Mouse (Mus musculus): ENCODE data around the gene Baiap2. TPM values are rescaled to one million over a fixed set of nuclear protein-coding genes. Genes with fewer than 3 reads are reported as not detected.

The Baiap2 gene
- polyA plus RNA-seq, 1 experiment from 2014 or later: 36.5 TPM

DNA sequence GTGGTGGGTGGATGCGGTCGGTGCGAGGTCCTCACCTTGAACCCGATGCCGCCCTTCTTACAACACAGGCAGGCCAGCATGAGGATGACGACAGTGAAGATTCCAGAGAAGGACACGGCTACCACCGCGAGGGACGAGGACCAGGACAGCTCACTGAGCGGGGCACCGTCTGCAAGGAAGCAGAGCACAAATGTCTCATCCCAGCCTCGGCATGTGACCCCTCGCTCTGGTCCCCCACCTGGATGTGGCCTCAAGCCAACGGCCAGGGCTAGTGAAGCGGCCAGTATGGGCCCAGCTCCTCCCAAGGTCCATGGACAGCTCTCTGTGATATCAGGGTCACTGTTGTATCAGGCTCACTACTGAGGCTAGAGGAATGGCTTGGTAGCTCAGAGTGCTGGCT is 78.8 kb downstream of the Baiap2 start:
- no peak for ATAC-seq
- no peak overlapping the region for H3K4me3 ChIP-seq (replicated peaks; ENCODE audit: low read length)
- no peaks in the 10 kb centered on the region for H3K36me3 ChIP-seq (ENCODE audit: control insufficient read depth, insufficient read depth)
- no peaks in the 10 kb centered on the region for H3K9me3 ChIP-seq (ENCODE audit: control insufficient read depth, low read length)
- H3K4me1 ChIP-seq (replicated peaks; ENCODE audit: control insufficient read depth, insufficient read depth, low read length): peaks cover 8% of the 10 kb centered on the region
- H3K4me2 ChIP-seq (ENCODE audit: low read length): no peak overlapping the region
- no peak overlapping the region for H3K9ac ChIP-seq (replicated peaks; ENCODE audit: low read depth, low read length)
- WGBS: 93% methylated on average over 16 of the region's 16 CpGs
- no peak overlapping the region for H3K27ac ChIP-seq (ENCODE audit: low read length)
- H3K27me3 ChIP-seq (replicated peaks; ENCODE audit: control insufficient read depth, insufficient read depth, low read length): no peaks in the 10 kb centered on the region

DNA sequence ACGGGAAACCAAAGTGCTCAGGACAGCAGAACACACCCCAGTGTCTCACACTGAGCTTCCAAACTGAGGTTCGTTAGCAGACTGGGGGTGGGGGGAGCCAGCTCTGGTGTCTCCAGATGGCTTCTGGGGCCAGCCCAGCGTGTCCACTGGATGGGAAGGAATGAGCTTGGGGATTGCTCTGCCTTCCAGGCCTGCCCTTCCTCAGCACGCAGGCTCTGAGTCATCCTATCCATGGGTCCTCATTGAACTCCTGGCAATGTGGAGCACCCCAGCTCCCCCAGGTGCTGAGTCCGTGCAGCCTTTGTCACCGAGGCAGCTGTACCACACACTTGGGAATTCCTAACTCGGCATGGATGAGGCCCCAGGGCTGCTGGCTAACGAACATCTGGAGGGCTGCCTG is 79.7 kb downstream of the Baiap2 start:
- no peak overlapping the region for H3K4me2 ChIP-seq (ENCODE audit: low read length)
- no peak overlapping the region for H3K27ac ChIP-seq (ENCODE audit: low read length)
- ATAC-seq: no peak
- no peak overlapping the region for H3K4me3 ChIP-seq (replicated peaks; ENCODE audit: low read length)
- no peaks in the 10 kb centered on the region for H3K27me3 ChIP-seq (replicated peaks; ENCODE audit: control insufficient read depth, insufficient read depth, low read length)
- no peaks in the 10 kb centered on the region for H3K36me3 ChIP-seq (ENCODE audit: control insufficient read depth, insufficient read depth)
- H3K9ac ChIP-seq (replicated peaks; ENCODE audit: low read depth, low read length): no peak overlapping the region
- WGBS: 41% methylated on average over 8 of the region's 8 CpGs
- H3K4me1 ChIP-seq (replicated peaks; ENCODE audit: control insufficient read depth, insufficient read depth, low read length): peaks cover 8% of the 10 kb centered on the region
- H3K9me3 ChIP-seq (ENCODE audit: control insufficient read depth, low read length): no peaks in the 10 kb centered on the region

DNA sequence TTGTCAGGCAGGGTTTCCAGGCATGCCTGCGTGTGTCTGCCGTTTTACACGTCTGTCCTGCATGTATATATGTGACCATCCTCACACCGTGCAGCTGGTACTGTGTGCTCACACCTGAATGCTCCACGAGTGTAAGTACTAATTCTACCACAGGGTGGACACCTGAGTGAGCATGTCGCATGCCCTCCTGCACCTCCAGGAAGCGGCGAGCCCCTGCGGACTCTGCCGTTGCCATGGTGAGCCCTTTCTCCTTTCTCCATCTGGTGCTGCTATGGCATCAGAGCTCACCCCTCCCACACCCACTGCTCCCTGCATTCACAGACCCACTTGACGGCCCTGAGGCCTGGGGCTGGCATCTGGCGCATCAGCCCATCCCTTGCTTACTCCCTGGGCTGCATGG is 80.3 kb downstream of the Baiap2 start:
- Histone ChIP-seq H3K9me3 (ENCODE audit: control insufficient read depth, low read length) (no peaks in the 10 kb centered on the region), H3K4me1 (replicated peaks; ENCODE audit: control insufficient read depth, insufficient read depth, low read length) (peaks cover 8% of the 10 kb centered on the region), H3K9ac (replicated peaks; ENCODE audit: low read depth, low read length) (no peak overlapping the region), H3K4me3 (replicated peaks; ENCODE audit: low read length) (no peak overlapping the region), H3K27ac (ENCODE audit: low read length) (no peak overlapping the region), H3K27me3 (replicated peaks; ENCODE audit: control insufficient read depth, insufficient read depth, low read length) (no peaks in the 10 kb centered on the region), H3K36me3 (ENCODE audit: control insufficient read depth, insufficient read depth) (no peaks in the 10 kb centered on the region), H3K4me2 (ENCODE audit: low read length) (no peak overlapping the region)
- WGBS: 44% methylated on average over 12 of the region's 12 CpGs
- peak; percentile 49 for ATAC-seq

DNA sequence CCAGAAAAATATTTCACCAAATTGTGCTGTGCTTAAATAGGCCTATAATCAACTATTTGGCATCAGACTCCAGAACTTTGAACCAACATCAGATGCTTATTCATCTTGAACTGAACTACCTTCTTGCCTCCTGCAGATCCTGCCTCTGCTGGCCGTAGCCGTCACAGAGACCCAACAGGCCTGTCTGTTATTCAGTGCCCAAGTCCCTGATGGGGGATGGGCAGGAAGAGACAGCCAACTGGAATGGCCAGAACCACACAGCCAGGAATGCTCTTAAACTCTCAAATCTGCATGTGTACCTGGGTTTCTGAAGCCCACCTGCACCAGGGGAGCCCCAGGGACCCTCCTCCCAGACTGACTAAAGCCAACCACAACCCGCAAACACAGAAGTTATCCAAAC is 84.4 kb downstream of the Baiap2 start:
- no peaks in the 10 kb centered on the region for H3K9me3 ChIP-seq (ENCODE audit: control insufficient read depth, low read length)
- 83% methylated on average over 3 of the region's 3 CpGs for WGBS
- H3K9ac ChIP-seq (replicated peaks; ENCODE audit: low read depth, low read length): no peak overlapping the region
- no peaks in the 10 kb centered on the region for H3K27me3 ChIP-seq (replicated peaks; ENCODE audit: control insufficient read depth, insufficient read depth, low read length)
- H3K4me2 ChIP-seq (ENCODE audit: low read length): no peak overlapping the region
- H3K4me3 ChIP-seq (replicated peaks; ENCODE audit: low read length): no peak overlapping the region
- no peak for ATAC-seq
- no peak overlapping the region for H3K27ac ChIP-seq (ENCODE audit: low read length)
- H3K36me3 ChIP-seq (ENCODE audit: control insufficient read depth, insufficient read depth): no peaks in the 10 kb centered on the region
- H3K4me1 ChIP-seq (replicated peaks; ENCODE audit: control insufficient read depth, insufficient read depth, low read length): peaks cover 10% of the 10 kb centered on the region

DNA sequence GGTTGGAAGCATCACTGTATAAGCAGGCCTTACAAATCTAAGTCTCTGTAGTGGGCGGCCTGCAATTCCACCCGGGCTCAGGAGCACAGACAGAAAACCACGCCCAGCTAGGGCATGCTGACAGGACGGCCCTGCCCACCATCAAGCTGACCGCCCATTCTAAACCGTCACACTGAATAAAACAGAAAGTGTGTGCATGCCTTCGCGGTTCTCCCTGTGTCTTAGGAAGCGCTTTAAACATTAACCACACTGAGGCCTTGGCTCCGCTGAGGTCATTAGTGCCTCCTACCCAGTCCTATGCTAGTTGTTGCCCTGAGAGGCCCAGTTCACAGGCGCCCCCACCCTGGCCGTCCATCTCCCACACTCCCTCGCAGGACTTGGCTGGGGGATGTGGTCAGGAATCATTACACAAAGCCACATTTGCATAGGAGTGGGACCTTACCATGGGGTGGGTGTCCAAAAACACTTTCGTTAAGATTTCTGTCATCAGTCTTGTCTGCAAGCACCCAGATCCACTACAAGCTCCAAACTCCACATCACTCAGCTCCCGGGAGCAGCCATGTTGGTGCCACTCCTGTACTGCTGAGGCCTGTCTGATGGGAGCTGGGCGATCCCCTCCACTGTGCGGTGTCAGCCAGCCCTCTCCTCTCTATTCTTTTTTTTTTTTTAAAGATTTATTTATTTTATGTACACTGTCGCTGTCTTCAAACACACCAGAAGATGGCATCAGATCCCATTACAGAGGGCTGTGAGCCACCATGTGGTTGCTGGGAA is 85.9 kb downstream of the Baiap2 start:
- no peaks in the 10 kb centered on the region for H3K9me3 ChIP-seq (ENCODE audit: control insufficient read depth, low read length)
- no peak overlapping the region for H3K4me3 ChIP-seq (replicated peaks; ENCODE audit: low read length)
- no peak overlapping the region for H3K4me2 ChIP-seq (ENCODE audit: low read length)
- no peak overlapping the region for H3K9ac ChIP-seq (replicated peaks; ENCODE audit: low read depth, low read length)
- no peaks in the 10 kb centered on the region for H3K36me3 ChIP-seq (ENCODE audit: control insufficient read depth, insufficient read depth)
- WGBS: 72% methylated on average over 18 of the region's 18 CpGs
- H3K27ac ChIP-seq (ENCODE audit: low read length): no peak overlapping the region
- ATAC-seq: no peak
- no peaks in the 10 kb centered on the region for H3K27me3 ChIP-seq (replicated peaks; ENCODE audit: control insufficient read depth, insufficient read depth, low read length)
- 0 out of 2 replicates have a peak, but pooled peaks cover 2% of the 10 kb centered on the region for H3K4me1 ChIP-seq (replicated peaks; ENCODE audit: control insufficient read depth, insufficient read depth, low read length)

DNA sequence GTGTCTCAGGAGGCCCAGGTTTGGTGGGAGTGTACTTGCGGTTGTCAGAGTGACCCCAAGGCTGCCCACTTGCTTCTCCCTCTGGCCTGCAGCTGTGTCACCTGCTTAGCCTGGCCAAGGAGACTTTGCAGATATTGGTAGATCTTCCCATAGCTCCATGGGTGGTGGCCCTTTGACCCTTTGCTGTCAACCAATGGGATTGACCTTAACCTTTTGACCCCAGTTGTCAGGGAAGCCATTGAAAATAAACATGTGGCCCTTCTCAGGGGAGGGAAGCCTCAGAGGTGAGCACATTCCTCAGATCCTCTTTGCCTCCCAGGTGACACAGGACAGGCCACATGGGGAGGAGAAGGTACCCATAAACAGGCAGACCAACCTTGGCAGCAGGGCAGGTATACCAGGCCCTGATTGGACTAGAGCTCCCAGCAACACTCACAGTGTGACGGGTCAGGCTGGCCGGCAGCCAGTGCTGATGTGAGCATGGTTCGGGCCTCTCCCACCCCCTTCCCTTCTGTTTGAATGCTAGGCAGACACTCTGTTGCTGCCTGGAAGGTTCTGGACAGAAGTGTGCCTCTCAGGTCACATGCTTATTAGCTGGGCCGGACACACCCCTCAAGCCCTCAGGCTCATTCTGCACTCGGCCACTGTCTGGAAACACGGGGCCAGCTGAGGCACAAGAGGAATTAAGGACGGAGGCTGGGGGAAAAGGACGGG is 87.0 kb downstream of the Baiap2 start:
- Histone ChIP-seq H3K27me3 (replicated peaks; ENCODE audit: control insufficient read depth, insufficient read depth, low read length) (no peaks in the 10 kb centered on the region), H3K4me1 (replicated peaks; ENCODE audit: control insufficient read depth, insufficient read depth, low read length) (0 out of 2 replicates have a peak, but pooled peaks cover 2% of the 10 kb centered on the region), H3K9ac (replicated peaks; ENCODE audit: low read depth, low read length) (no peak overlapping the region), H3K4me3 (replicated peaks; ENCODE audit: low read length) (no peak overlapping the region), H3K27ac (ENCODE audit: low read length) (no peak overlapping the region), H3K9me3 (ENCODE audit: control insufficient read depth, low read length) (no peaks in the 10 kb centered on the region), H3K4me2 (ENCODE audit: low read length) (no peak overlapping the region), H3K36me3 (ENCODE audit: control insufficient read depth, insufficient read depth) (no peaks in the 10 kb centered on the region)
- WGBS: 46% methylated on average over 9 of the region's 9 CpGs
- ATAC-seq: no peak

DNA sequence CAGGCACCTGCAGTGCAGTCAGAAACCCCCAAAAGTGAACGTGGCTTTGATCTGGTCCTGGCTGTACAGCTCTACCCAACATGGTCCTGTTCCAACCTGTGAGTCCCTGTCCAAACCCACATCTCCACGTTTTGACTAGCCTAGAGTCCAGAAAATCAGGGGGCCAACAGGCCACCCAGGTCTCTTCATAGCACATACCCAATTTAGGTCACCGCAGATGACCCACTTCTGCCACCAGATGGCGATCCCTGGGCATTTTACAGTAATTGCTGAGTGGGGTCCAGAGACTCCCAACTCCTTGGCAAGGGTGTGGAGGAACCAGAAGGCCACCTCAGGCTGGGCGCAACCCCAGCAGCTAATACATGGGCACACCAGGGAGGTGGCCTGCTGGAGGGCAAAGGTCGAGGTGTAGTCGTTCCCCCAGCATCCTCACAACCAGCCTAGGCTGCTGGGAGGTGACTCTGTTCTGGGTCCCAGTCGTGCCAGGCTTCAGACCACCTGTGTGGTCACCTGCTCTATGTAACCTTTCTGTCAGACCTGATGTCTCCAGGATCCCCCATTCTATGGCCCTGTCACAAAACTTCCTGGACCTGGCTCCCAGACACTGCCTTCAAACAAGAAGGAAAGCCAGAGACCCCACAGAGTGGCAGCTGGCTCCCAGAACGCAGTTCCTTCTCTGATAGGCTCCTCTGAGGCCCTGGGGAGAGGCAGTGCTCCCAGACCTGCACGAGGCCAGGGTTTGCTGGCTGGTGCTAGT is 87.8 kb downstream of the Baiap2 start:
- no peak overlapping the region for H3K27ac ChIP-seq (ENCODE audit: low read length)
- no peak overlapping the region for H3K9ac ChIP-seq (replicated peaks; ENCODE audit: low read depth, low read length)
- no peak overlapping the region for H3K4me3 ChIP-seq (replicated peaks; ENCODE audit: low read length)
- ATAC-seq: no peak
- no peaks in the 10 kb centered on the region for H3K9me3 ChIP-seq (ENCODE audit: control insufficient read depth, low read length)
- H3K27me3 ChIP-seq (replicated peaks; ENCODE audit: control insufficient read depth, insufficient read depth, low read length): no peaks in the 10 kb centered on the region
- no peak overlapping the region for H3K4me2 ChIP-seq (ENCODE audit: low read length)
- H3K4me1 ChIP-seq (replicated peaks; ENCODE audit: control insufficient read depth, insufficient read depth, low read length): 0 out of 2 replicates have a peak, but pooled peaks cover 2% of the 10 kb centered on the region
- no peaks in the 10 kb centered on the region for H3K36me3 ChIP-seq (ENCODE audit: control insufficient read depth, insufficient read depth)
- 41% methylated on average over 10 of the region's 10 CpGs for WGBS

DNA sequence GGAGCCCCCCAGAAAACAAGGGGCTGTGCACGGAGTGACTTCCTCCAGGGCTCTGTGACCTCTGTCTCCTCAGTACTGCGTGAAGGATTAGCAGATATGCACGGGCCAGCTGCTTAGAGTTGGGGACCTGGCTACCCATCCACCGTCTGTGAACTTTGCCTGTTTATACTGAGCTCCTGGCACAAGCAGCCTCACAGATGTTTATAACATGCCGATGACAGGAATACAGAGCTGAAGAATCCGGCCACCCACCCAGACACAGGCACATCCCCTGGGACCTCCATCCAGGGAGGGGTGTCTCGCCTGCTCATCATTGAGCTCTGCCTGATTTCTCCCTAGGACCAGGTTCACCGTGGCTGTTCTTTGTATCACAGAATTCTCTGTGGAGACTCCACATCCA is 89.5 kb downstream of the Baiap2 start:
- no peak for ATAC-seq
- no peak overlapping the region for H3K27ac ChIP-seq (ENCODE audit: low read length)
- H3K36me3 ChIP-seq (ENCODE audit: control insufficient read depth, insufficient read depth): no peaks in the 10 kb centered on the region
- no peak overlapping the region for H3K4me2 ChIP-seq (ENCODE audit: low read length)
- no peaks in the 10 kb centered on the region for H3K9me3 ChIP-seq (ENCODE audit: control insufficient read depth, low read length)
- H3K4me3 ChIP-seq (replicated peaks; ENCODE audit: low read length): no peak overlapping the region
- no peaks in the 10 kb centered on the region for H3K27me3 ChIP-seq (replicated peaks; ENCODE audit: control insufficient read depth, insufficient read depth, low read length)
- no peak overlapping the region for H3K9ac ChIP-seq (replicated peaks; ENCODE audit: low read depth, low read length)
- H3K4me1 ChIP-seq (replicated peaks; ENCODE audit: control insufficient read depth, insufficient read depth, low read length): 0 out of 2 replicates have a peak, but pooled peaks cover 2% of the 10 kb centered on the region
- 67% methylated on average over 8 of the region's 8 CpGs for WGBS

DNA sequence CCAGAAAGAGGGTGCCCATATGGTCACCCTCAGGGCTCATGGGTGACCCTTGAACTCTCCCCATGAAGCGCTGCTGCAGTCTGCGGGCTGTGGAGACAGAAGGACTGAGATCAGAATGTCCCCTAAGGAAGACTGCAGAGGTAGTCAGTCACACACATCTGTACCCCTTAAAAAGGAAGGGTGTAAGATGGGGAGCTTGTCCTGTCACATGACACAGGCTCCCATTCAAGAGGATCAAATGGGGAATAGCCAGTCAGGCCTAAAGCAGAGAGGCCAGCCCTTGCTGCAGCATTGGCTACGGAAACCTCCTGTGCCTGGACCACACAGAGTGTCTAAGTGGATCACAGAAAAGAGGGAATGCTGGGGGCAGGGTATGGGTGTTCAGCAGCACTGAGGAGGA is 90.9 kb downstream of the Baiap2 start:
- no peak overlapping the region for H3K4me2 ChIP-seq (ENCODE audit: low read length)
- H3K27ac ChIP-seq (ENCODE audit: low read length): no peak overlapping the region
- no peak for ATAC-seq
- no peaks in the 10 kb centered on the region for H3K27me3 ChIP-seq (replicated peaks; ENCODE audit: control insufficient read depth, insufficient read depth, low read length)
- no peak overlapping the region for H3K4me3 ChIP-seq (replicated peaks; ENCODE audit: low read length)
- no peak overlapping the region for H3K9ac ChIP-seq (replicated peaks; ENCODE audit: low read depth, low read length)
- H3K4me1 ChIP-seq (replicated peaks; ENCODE audit: control insufficient read depth, insufficient read depth, low read length): 0 out of 2 replicates have a peak, but pooled peaks cover 2% of the 10 kb centered on the region
- WGBS: 61% methylated on average over 3 of the region's 3 CpGs
- H3K36me3 ChIP-seq (ENCODE audit: control insufficient read depth, insufficient read depth): no peaks in the 10 kb centered on the region
- no peaks in the 10 kb centered on the region for H3K9me3 ChIP-seq (ENCODE audit: control insufficient read depth, low read length)
